Mouse (Mus musculus) gastrocnemius, adult 2 months (tissue): ENCODE data around the gene Olfr427. TPM values are rescaled to one million over a fixed set of nuclear protein-coding genes. Genes with fewer than 3 reads are reported as not detected.
"Not testable (repeated sequence)": the region's sequence is repeated elsewhere in the genome, so short reads cannot be mapped to it uniquely, and the experiment has no call there.

Experiments
- DNase-seq: peaks from one replicate; pipeline ENCODE4 v3.0.0; 2022
- H3K27ac ChIP-seq: fragments of 200-600 bp; 2 replicates; pipeline ENCODE4 v1.8.1; 2022; ENCODE audit warnings: mild to moderate bottlenecking
- H3K4me3 ChIP-seq: fragments of 200-600 bp; 2 replicates; pipeline ENCODE4 v1.8.1; 2022; ENCODE audit warnings: mild to moderate bottlenecking, moderate library complexity
- CTCF ChIP-seq: fragments of 200-600 bp; IDR thresholded peaks from 2 replicates; pipeline ENCODE4 v1.8.1; 2022; ENCODE audit warnings: antibody characterized with exemption, mild to moderate bottlenecking, moderate library complexity
- intact Hi-C: fragments of 180-260 bp; cut with DNase I; formaldehyde crosslinking; loops from one replicate; pipeline ENCODE4 v1.15.1; 2025
- long read RNA-seq, 2 experiments: library from polyadenylated mRNA; stranded (forward); transcript quantifications; one replicate each; pipeline ENCODE4 v2.0.0; 2021
- total RNA-seq, 2 experiments: library from RNA; stranded (reverse); gene quantifications; 2 replicates each; pipeline ENCODE4 v1.2.3; 2021

Gene Olfr427
- total RNA-seq: not detected
- long read RNA-seq, experiment 1: 0 reads
- long read RNA-seq, experiment 2: 0 reads

GRCm38 (mm10) chr1:174096591-174096990 lies at the start of gene Olfr427:
Gene Olfr427, plus strand, starts transcription at chr1:174096891.
- no peak for TF ChIP-seq CTCF
- H3K27ac ChIP-seq: no peak within 1 kb of the TSS
- intact Hi-C loops: no loop called here
- no peak for DNase-seq
- H3K4me3 ChIP-seq: no peak within 1 kb of the TSS

- H3K27ac ChIP-seq, intact Hi-C loops, H3K4me3 ChIP-seq, DNase-seq: not testable (repeated sequence)
Measured at GRCm38 (mm10) chr1:174048227-174048626, 48.5 kb upstream of the Olfr427 start.

GRCm38 (mm10) chr1:174048893-174049292 lies 47.8 kb upstream of the Olfr427 start, which contains the start of gene Olfr432:
Gene Olfr432, plus strand, starts transcription at chr1:174049205.
- DNase-seq: no peak
- TF ChIP-seq CTCF: no peak
- no peak within 1 kb of the TSS for H3K4me3 ChIP-seq
- intact Hi-C loops: no loop called here
- no peak within 1 kb of the TSS for H3K27ac ChIP-seq

GRCm38 (mm10) chr1:174049357-174049756 lies 47.3 kb upstream of the Olfr427 start:
- intact Hi-C loops, H3K4me3 ChIP-seq, H3K27ac ChIP-seq, DNase-seq: not testable (repeated sequence)

GRCm38 (mm10) chr1:174050532-174050931 lies 46.2 kb upstream of the Olfr427 start:
- intact Hi-C loops: no loop called here
- no peak for DNase-seq
- H3K27ac ChIP-seq: peak overlapping the region; percentile 1; the same call in 1 of the 2 replicates
- no peak overlapping the region for H3K4me3 ChIP-seq
- no peak for TF ChIP-seq CTCF

GRCm38 (mm10) chr1:174051515-174051914 lies 45.2 kb upstream of the Olfr427 start:
- no peak for DNase-seq
- intact Hi-C loops: no loop called here
- Histone ChIP-seq H3K27ac (peak overlapping the region; percentile 63), H3K4me3 (no peak overlapping the region)
- TF ChIP-seq CTCF: no peak

GRCm38 (mm10) chr1:174051931-174052536 lies 44.7 kb upstream of the Olfr427 start:
- no peak for DNase-seq
- Histone ChIP-seq H3K4me3 (no peak overlapping the region), H3K27ac (peak overlapping the region; percentile 63)
- no peak for TF ChIP-seq CTCF
- intact Hi-C loops: no loop called here

GRCm38 (mm10) chr1:174052981-174053380 lies 43.7 kb upstream of the Olfr427 start:
- TF ChIP-seq CTCF: no peak
- DNase-seq: no peak
- intact Hi-C loops: no loop called here
- H3K27ac ChIP-seq: no peak overlapping the region
- no peak overlapping the region for H3K4me3 ChIP-seq

- Histone ChIP-seq H3K27ac (no peak overlapping the region), H3K4me3 (no peak overlapping the region)
- TF ChIP-seq CTCF: no peak
- no peak for DNase-seq
- intact Hi-C loops: no loop called here
Measured at GRCm38 (mm10) chr1:174055248-174055647, 41.4 kb upstream of the Olfr427 start.

GRCm38 (mm10) chr1:174066305-174066704 lies 30.4 kb upstream of the Olfr427 start, which contains the start of gene Olfr430:
Gene Olfr430, plus strand, starts transcription at chr1:174066605.
- intact Hi-C loops: no loop called here
- TF ChIP-seq CTCF: no peak
- no peak for DNase-seq
- Histone ChIP-seq H3K27ac (no peak within 1 kb of the TSS), H3K4me3 (no peak within 1 kb of the TSS)

GRCm38 (mm10) chr1:174084031-174084430 lies 12.7 kb upstream of the Olfr427 start, which contains the start of gene Olfr429:
Gene Olfr429, plus strand, starts transcription at chr1:174084331.
- DNase-seq: no peak
- no peak within 1 kb of the TSS for H3K4me3 ChIP-seq
- no peak for TF ChIP-seq CTCF
- intact Hi-C loops: no loop called here
- H3K27ac ChIP-seq: no peak within 1 kb of the TSS

- no peak overlapping the region for H3K4me3 ChIP-seq
- intact Hi-C loops: no loop called here
- no peak for DNase-seq
- no peak overlapping the region for H3K27ac ChIP-seq
- peak; percentile 54 for TF ChIP-seq CTCF
Measured at GRCm38 (mm10) chr1:174103735-174104134, 7.0 kb downstream of the Olfr427 start.

GRCm38 (mm10) chr1:174121062-174121461 lies 24.4 kb downstream of the Olfr427 start, which contains the start of gene Olfr231:
Gene Olfr231, minus strand, starts transcription at chr1:174121162.
- DNase-seq: no peak
- no peak within 1 kb of the TSS for H3K27ac ChIP-seq
- intact Hi-C loops: no loop called here
- TF ChIP-seq CTCF: no peak
- no peak within 1 kb of the TSS for H3K4me3 ChIP-seq

GRCm38 (mm10) chr1:174131217-174131616 lies 34.5 kb downstream of the Olfr427 start, which contains the start of gene Olfr424:
Gene Olfr424, plus strand, starts transcription at chr1:174131517.
- Histone ChIP-seq H3K4me3 (no peak within 1 kb of the TSS), H3K27ac (no peak within 1 kb of the TSS)
- DNase-seq: no peak
- intact Hi-C loops: no loop called here
- no peak for TF ChIP-seq CTCF
